Mouse (Mus musculus) cerebellum, adult 2 months (tissue): ENCODE results near the gene Ndufv1. TPM values are rescaled to one million over a fixed set of nuclear protein-coding genes. Genes with fewer than 3 reads are reported as not detected.

Source experiments
- DNase-seq, 2 experiments: peaks; one replicate each; pipeline ENCODE4 v3.0.0; 2021
- H3K27ac ChIP-seq: fragments of 200-500 bp; 2 replicates; pipeline ENCODE4 v1.5.1; 2012; ENCODE audit warnings: low read length, control low read depth, inconsistent platforms; ENCODE audit not compliant: insufficient read depth
- H3K27me3 ChIP-seq: fragments of 200-500 bp; 2 replicates; pipeline ENCODE4 v1.6.1; 2012; ENCODE audit warnings: inconsistent platforms, mild to moderate bottlenecking, low read length, moderate library complexity; ENCODE audit not compliant: control insufficient read depth, insufficient read depth
- H3K4me1 ChIP-seq: fragments of 200-500 bp; 2 replicates; pipeline ENCODE4 v1.6.1; 2011; ENCODE audit warnings: low read length; ENCODE audit not compliant: control insufficient read depth, insufficient read depth
- H3K4me3 ChIP-seq: fragments of 200-500 bp; replicated peaks from 2 replicates; pipeline ENCODE3; 2011; ENCODE audit warnings: mild to moderate bottlenecking, low read depth, low read length, control low read depth; ENCODE audit not compliant: insufficient read depth
- CTCF ChIP-seq: fragments of 200-500 bp; IDR thresholded peaks from 2 replicates; pipeline ENCODE4 v1.5.1; 2011; ENCODE audit warnings: low read depth, mild to moderate bottlenecking, control low read depth, low read length, moderate library complexity, borderline replicate concordance; ENCODE audit not compliant: insufficient read depth
- POLR2A ChIP-seq: fragments of 200-500 bp; IDR thresholded peaks from 2 replicates; pipeline ENCODE4 v1.6.1; 2011; ENCODE audit warnings: low read length, control low read depth, borderline replicate concordance; ENCODE audit not compliant: insufficient read depth
- WGBS: fragments of 180-500 bp; shearing (Covaris S2); methylation state at CpG from one replicate; pipeline ENCODE4 v1.1.7; 2018; 5-methylcytosine and 5-hydroxymethylcytosine counted together
- polyA plus RNA-seq: library from polyadenylated mRNA; depleted of rRNA; stranded (reverse); fragments of >200 nt; gene quantifications from 2 replicates; pipeline ENCODE4 v1.2.3, GENCODE M21; 2012

Ndufv1 gene
- polyA plus RNA-seq, 1 experiment, result 331 TPM

DNA sequence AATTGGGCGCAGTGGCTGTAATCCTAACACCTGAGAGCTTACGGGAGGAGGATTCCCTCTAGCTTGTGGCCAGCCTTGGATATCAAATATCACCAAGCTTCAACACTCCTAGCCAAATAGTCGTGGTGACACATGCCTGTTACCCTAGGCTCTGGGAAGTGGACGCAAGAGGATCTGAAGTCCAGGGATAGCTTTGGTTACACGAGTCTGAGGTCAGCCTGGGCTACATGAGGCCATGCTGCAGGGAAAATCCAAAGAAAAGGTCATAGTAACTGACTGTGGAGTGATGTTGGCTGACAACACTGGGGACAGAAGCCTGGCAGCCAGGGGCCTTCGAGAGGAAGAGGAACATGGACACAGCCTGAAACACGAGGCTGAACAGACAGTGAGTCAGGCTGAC lies 16.5 kb downstream of the Ndufv1 start:
- 76% methylated on average over 7 of the region's 7 CpGs for WGBS
- no peaks in the 10 kb centered on the region for H3K27me3 ChIP-seq
- no peak overlapping the region for H3K27ac ChIP-seq
- no peak overlapping the region for H3K4me3 ChIP-seq
- H3K4me1 ChIP-seq, result peaks cover 3% of the 10 kb centered on the region; the same call in 1 of the 2 replicates
- TF ChIP-seq POLR2A, result no peak
- TF ChIP-seq CTCF, result no peak
- DNase-seq, result no peak

DNA sequence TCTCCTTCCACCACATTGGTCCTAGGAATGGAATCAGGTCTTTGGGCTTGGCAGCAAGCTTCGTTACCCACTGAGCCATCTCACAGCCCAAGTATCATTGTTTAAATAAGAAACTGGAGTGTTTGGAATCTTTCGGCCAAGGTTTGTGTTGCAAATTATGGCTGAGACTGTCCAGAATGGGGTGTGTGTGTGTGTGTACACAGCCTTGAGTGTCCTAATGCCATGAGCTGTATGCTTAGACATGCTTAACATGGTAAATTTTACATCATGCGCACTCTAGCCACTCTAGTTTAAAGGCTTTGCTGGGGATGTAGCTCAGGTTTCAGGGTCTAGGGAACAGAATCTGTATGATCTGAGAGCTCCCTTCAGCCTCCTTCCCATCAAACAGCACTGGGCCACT lies 17.1 kb downstream of the Ndufv1 start:
- Histone ChIP-seq H3K4me3 (no peak overlapping the region), H3K4me1 (no peaks in the 10 kb centered on the region), H3K27ac (no peak overlapping the region), H3K27me3 (no peaks in the 10 kb centered on the region)
- TF ChIP-seq POLR2A (no peak), CTCF (no peak)
- WGBS, result 90% methylated on average over 3 of the region's 3 CpGs
- no peak for DNase-seq

DNA sequence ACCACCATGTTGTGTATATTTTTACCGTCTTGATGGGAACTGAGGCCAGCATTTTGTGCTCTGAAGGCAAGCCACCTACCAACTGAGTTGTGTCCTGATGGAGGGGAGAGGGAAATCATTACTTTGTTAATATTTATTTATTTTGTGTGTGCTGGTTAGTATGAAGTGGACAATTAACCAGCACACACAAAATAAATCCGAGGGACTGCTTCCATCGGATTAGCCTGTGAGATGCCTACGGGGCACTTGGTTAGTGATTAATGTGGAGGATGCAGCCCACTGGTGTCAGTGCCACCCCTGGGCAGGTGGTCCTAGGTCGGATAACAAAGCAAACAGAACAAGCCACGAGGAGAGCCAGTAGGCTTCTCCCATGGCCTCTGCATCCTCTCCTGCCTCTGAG lies 17.7 kb downstream of the Ndufv1 start:
- no peak overlapping the region for H3K27ac ChIP-seq
- H3K4me3 ChIP-seq, result no peak overlapping the region
- 66% methylated on average over 6 of the region's 6 CpGs for WGBS
- no peaks in the 10 kb centered on the region for H3K27me3 ChIP-seq
- TF ChIP-seq CTCF, result no peak
- TF ChIP-seq POLR2A, result no peak
- no peaks in the 10 kb centered on the region for H3K4me1 ChIP-seq
- no peak for DNase-seq

DNA sequence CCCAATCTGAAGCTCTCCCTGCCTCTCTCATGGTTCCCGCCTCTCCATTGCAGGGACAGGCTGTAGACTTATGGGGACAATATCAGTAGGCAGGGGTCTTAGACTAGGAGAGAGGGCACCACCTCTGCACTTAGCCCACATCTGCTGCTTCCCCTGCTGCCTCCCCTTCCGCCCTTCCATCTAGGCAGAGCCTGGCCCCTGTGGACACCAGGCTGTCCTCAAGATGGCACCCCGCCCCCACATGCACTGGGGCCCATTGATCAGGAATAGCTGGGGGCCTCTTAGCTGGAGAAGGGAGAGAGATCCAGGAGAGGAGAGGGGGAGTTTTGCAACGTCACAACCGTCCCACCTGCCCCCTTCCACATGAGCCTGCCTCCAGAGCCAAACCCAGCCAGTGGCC lies 20.2 kb downstream of the Ndufv1 start, which contains the start of gene Tbx10:
Gene Tbx10, plus strand, starts transcription at position 337 of the 400 bp plus-strand sequence.
- no peaks in the 10 kb centered on the region for H3K27me3 ChIP-seq

DNA sequence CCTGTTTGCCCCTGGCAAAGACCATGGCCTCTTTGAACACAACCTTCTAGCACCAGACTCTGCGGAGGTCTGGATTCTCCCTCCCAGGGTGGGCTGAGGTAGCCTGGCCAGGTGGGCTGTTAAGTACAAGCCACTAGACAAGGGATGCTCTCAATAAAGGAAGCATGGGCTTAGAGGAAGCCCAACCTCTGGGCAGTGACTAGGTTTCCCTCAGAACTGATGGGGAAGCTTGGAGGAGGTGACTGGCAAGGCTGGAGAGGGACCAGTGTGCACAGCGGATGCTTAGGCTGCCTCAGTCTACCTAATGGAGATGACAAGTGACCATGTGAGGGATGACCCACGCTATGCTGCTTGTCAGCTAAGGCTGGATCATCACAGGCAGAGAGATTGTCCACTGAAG lies 20.6 kb downstream of the Ndufv1 start:
- Histone ChIP-seq H3K27me3 (no peaks in the 10 kb centered on the region), H3K4me1 (no peaks in the 10 kb centered on the region), H3K27ac (no peak overlapping the region), H3K4me3 (no peak overlapping the region)
- TF ChIP-seq CTCF, result no peak
- no peak for TF ChIP-seq POLR2A
- 83% methylated on average over 3 of the region's 3 CpGs for WGBS
- no peak for DNase-seq

More for the DNA sequence above, 20.2 kb downstream of the Ndufv1 start, which contains the start of gene Tbx10:
- H3K4me3 ChIP-seq, result no peak within 1 kb of the TSS
- no peak for DNase-seq
- H3K27ac ChIP-seq, result no peak within 1 kb of the TSS
- 45% methylated on average over 5 of the region's 5 CpGs for WGBS
- H3K4me1 ChIP-seq, result no peaks in the 10 kb centered on the region
- TF ChIP-seq CTCF (no peak), POLR2A (no peak)

DNA sequence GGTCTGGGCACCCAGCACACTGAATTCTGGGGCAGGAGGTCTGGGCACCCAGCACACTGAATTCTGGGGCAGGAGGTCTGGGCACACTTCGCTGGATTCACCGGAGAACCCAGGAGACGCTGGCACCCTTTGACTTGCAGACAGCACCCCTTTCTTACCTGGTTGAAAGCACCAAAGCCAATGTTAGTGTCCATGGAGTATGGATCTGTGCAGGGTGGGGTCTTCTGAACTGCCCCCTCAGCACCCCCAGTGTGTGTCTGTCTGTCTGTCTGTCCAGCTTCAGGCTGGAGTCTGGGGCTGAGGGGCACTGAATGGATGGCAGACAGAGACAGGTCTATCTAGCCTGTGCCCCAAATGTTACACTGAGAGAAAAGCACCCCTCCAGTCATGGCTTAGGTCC lies 21.0 kb downstream of the Ndufv1 start:
- no peak for TF ChIP-seq CTCF
- no peak for TF ChIP-seq POLR2A
- Histone ChIP-seq H3K27me3 (no peaks in the 10 kb centered on the region), H3K4me3 (no peak overlapping the region), H3K27ac (no peak overlapping the region), H3K4me1 (no peaks in the 10 kb centered on the region)
- no peak for DNase-seq
- 87% methylated on average over 3 of the region's 3 CpGs for WGBS

DNA sequence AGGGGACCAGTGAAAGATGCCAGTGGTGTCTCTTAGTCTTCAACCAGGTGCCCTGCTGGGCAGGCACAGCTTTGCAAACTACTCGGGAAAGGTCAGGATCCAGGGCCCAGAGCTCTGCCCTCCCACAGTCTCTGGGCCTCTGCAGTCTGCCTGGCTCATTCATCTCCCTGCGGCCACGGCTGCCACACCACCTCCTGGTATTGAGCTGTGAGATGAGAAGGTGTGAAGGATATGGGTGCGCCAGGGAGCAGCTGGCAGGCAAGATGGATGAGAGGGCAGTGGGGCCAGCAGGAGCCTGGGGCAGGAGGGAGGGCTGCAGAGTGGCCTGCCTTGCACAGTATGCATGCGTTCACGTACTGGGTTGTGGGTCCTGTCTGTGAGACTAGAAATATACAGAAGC lies 21.8 kb downstream of the Ndufv1 start:
- no peaks in the 10 kb centered on the region for H3K4me1 ChIP-seq
- H3K27ac ChIP-seq, result no peak overlapping the region
- TF ChIP-seq POLR2A (no peak), CTCF (no peak)
- no peaks in the 10 kb centered on the region for H3K27me3 ChIP-seq
- no peak overlapping the region for H3K4me3 ChIP-seq
- 59% methylated on average over 6 of the region's 6 CpGs for WGBS
- DNase-seq, result no peak

DNA sequence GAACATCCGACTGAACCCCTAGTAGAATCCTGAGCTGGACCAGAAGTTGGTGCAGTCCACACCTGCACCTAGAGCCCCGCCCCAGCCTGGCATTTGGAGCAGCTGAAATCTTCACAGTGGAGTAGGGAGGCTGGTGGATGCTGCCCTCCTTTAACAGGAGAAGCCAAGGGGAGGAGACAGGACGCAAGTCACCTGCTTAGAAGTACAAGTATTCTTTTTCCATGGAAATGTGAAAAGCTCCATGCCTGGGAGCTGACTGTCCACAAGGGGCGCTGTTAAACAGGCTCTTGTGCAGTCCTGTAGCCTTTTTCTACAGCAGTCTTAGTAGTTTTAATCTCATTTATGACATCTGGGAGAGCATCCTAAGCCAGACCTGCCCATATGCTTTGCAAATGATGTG lies 23.9 kb downstream of the Ndufv1 start:
- Histone ChIP-seq H3K27ac (no peak overlapping the region), H3K27me3 (no peaks in the 10 kb centered on the region), H3K4me3 (no peak overlapping the region), H3K4me1 (peaks cover 13% of the 10 kb centered on the region)
- 87% methylated on average over 4 of the region's 4 CpGs for WGBS
- DNase-seq, result no peak
- no peak for TF ChIP-seq CTCF
- no peak for TF ChIP-seq POLR2A

DNA sequence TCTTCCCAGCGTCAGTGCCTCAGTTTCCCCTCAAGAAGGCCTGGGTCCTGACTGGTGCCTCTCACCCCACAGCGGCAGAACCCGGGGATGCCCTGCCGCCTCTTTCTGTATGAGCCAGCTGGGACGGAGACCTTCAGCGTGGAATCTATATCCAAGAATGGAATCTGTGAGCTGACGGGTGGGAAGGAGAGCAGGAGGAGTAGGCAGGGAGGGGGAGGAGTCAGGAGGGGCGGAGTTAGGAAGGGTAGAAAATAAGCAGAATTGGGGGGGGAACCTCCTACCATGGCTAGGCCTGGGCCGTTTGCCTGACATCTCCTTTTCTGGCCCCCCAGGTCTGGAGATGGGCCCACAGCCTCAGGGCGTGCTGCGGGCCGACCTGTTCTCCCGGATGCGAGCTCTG lies 24.5 kb downstream of the Ndufv1 start:
- H3K4me1 ChIP-seq, result peaks cover 13% of the 10 kb centered on the region
- 87% methylated on average over 14 of the region's 14 CpGs for WGBS
- H3K4me3 ChIP-seq, result no peak overlapping the region
- H3K27ac ChIP-seq, result no peak overlapping the region
- H3K27me3 ChIP-seq, result no peaks in the 10 kb centered on the region
- no peak for TF ChIP-seq POLR2A
- TF ChIP-seq CTCF, result no peak
- no peak for DNase-seq
